Mouse (Mus musculus) cerebellum, postnatal 4 days (tissue): ENCODE data around the gene Cab39.
"Not testable (repeated sequence)": the region's sequence is repeated elsewhere in the genome, so short reads cannot be mapped to it uniquely, and the experiment has no call there.

Experiments
- DNase-seq, 2 experiments: peaks; one replicate each; pipeline ENCODE4 v3.0.0; 2022; ENCODE audit warnings: low spot score in 2 of 2, mixed read lengths in 1 of 2

Gene Cab39

GRCm38 (mm10) chr1:85790565-85790964, 2.7 kb upstream of the Cab39 start:
- DNase-seq: no peak

GRCm38 (mm10) chr1:85791476-85791875, 1.8 kb upstream of the Cab39 start:
- no peak for DNase-seq

GRCm38 (mm10) chr1:85794106-85794771, 998 bp downstream of the Cab39 start:
- peak in 1 of 2 experiments; percentile 23 for DNase-seq

DNA sequence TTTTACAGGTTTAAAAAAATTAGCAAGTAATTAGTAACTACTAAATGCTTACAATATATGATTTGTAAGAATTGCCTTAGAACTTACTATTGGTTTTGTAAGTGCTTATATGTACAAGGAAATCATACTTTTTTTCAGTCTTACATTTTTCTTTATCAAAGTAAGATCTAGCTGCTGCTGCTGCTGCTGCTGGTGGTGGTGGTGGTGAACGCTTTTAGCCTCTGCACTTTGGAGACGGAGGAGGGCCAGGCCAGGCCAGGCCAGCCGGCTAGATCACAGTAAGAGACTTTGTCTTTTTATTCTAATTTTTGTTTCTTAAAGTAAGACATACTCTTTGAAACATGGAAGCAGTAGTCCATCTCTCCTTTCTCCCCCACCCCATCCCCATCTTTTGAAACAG, 2.0 kb downstream of the Cab39 start:
- no peak for DNase-seq

GRCm38 (mm10) chr1:85799776-85800175, 6.5 kb downstream of the Cab39 start:
- no peak for DNase-seq

GRCm38 (mm10) chr1:85802517-85802916, 9.3 kb downstream of the Cab39 start:
- DNase-seq: no peak

- no peak for DNase-seq
Measured at GRCm38 (mm10) chr1:85804551-85804950, 11.3 kb downstream of the Cab39 start.

GRCm38 (mm10) chr1:85809256-85809655, 16.0 kb downstream of the Cab39 start:
- no peak for DNase-seq

DNA sequence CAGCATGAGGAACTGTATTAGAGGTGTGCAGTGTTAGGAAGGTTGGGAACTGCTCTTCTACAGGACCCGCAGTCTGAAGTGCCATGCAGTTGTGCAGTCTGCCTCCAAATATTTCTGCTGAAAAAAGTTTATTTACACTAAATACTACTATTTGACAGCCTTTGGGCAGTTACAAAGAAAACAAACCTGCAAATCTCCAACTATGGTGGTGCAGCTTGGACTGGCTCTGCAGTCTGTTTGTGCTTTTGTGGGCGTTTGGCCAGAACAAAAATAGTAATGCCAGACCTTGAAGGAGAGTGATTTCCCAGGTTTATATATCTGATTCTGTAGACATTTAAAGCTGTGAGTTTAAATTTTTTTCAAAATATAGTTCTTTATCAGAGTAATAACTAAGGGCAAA, 17.1 kb downstream of the Cab39 start:
- no peak for DNase-seq

- DNase-seq: no peak
Measured at GRCm38 (mm10) chr1:85810787-85811186, 17.5 kb downstream of the Cab39 start.

- DNase-seq: not testable (repeated sequence)
Measured at GRCm38 (mm10) chr1:85814213-85814612, 21.0 kb downstream of the Cab39 start.

DNA sequence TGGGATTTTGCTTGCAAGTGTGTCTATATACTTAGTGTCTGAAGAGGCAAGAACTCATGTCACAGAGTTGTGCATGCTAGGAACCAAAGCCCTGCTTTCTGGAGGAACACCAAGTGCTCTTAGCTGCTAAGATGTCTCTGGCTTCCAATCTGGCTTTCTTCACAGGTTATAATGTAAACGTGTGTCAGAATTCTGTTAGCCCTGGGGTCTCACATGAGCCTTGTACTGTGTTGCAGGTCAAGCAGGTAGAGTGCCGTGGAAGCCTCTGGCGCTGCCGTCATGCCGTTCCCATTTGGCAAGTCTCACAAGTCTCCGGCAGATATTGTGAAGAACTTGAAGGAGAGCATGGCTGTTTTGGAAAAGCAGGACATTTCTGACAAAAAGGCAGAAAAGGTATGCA, 24.9 kb downstream of the Cab39 start:
- no peak for DNase-seq

GRCm38 (mm10) chr1:85819695-85820094, 26.5 kb downstream of the Cab39 start:
- no peak for DNase-seq

DNA sequence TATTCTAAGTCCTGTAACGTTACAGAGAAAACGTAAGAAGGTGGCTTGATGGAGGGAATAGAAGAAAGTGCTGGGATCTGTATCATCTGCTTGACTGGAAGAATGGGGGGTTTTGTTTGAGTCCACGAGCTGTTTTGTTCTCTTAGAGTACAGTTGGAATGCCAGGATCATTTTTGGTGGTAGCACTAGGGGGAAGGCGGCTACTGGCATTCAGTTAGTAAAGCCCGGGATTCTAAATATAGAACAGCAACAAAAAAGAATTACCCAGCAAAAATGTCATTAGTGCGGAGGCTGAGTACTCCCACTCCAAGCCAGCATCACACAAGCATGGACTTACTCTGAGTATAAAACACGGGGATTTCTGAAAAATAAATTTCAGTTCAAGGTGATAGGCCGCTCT, 29.0 kb downstream of the Cab39 start:
- DNase-seq: no peak

GRCm38 (mm10) chr1:85824905-85825304, 31.7 kb downstream of the Cab39 start:
- DNase-seq: no peak

DNA sequence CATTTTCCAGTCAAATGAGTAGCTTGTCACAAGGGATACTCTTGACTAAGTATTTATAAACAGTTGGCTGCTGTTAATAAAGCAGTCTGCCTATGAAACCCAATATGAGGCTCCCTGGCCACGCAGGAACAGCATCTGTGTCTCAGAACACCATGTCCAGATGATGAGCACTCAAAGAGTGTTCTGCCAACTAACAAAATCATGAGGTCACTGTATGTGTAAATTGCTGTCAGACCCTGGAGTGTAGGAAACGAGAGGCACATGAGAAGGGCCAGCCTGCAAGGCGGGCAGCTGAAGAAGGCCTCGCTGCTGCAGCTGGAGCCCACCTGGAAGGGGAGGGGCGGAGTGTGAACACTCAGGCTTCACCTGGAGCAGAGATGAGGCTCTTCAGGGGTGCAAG, 33.9 kb downstream of the Cab39 start:
- no peak for DNase-seq

DNA sequence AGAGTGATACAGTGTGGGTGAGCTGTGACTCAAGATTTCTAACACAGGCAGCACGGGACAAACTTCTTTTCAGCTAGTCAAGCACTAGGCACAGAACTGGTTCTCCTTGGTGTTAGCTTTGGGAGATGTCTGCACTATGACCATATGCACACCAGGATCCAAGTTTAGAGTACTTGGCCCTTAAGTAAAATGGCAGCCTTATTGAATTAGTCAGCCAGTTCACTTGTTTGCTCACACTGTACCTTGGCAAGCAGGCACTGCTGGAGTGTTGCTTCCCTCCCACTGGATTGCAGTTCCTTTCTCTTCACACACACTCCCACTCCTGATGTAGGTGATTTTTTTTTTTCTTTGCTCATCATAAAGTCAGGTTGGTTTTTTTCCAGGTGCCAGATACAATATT, 35.8 kb downstream of the Cab39 start:
- DNase-seq: no peak

DNA sequence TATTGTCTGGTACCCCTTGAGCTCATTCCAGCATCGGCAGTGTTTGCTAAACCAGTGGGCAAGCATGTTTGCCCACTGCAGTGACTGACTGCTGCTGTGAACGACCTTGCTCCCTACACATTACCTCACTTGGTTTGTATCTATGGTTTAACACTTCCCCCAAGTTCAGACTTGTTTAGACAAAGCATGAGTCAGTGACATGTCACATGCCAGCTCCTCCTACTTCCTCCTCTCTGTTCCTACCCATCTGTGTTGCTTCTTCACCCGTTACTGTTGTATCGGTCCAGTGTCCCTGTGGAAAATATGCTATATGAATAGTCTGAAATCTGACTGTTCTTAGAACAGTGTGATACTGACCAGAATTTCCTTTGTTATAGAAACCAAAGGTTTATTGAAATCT, 44.8 kb downstream of the Cab39 start:
- no peak for DNase-seq

- no peak for DNase-seq
Measured at GRCm38 (mm10) chr1:85839356-85839755, 46.1 kb downstream of the Cab39 start.

- no peak for DNase-seq
Measured at GRCm38 (mm10) chr1:85839790-85840189, 46.5 kb downstream of the Cab39 start.

DNA sequence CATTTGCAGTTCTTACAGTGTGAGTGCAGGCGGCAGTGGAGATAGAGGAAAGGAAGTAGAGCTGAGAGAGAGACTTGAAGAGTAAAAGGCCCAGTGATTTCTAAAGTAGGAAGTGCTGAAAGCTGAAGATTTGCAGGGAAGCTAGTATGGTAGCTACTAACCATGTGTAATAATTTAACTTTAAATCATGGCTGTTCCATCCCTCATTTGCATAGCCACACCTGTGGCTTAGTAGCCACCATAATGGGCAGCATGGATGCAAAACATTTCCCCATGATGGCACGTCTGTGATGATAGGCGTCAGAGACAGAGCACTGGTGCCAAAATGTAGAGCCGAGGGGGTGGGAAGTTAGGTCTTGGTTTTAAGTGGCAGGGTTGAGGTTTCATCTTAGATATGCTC, 47.2 kb downstream of the Cab39 start:
- DNase-seq: no peak

GRCm38 (mm10) chr1:85842251-85842650, 49.0 kb downstream of the Cab39 start:
- DNase-seq: no peak

- no peak for DNase-seq
Measured at GRCm38 (mm10) chr1:85843291-85843863, 50.1 kb downstream of the Cab39 start.

DNA sequence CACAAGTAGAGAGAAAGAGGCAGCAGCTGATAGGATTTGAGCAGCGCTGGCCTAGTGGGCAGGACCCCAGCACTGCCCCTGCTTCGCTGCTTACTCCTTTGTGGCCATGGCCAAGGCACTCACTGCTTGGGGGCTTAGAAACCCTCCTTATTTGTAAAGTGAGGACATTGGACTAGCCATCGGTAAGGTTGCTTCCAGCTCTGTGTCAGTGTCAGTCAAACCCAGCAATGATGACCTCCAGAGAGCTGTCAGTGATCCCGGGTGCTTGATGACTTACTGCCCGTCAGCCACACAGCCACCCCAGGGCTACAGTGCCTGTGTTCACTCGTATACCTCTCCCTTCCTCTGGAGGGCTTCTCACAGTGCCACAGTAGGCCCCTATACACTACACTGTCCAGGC, 51.7 kb downstream of the Cab39 start:
- no peak for DNase-seq
